Mouse (Mus musculus) ES-CJ7 (cell line): ENCODE measurements around the gene Gzma.
A peak's percentile ranks its signal among the peaks of the same experiment; 100 is the strongest.

Source experiments
- DNase-seq: peaks from one replicate; pipeline ENCODE4 v3.0.0; 2011; ENCODE audit warnings: low read depth, low spot score

The Gzma gene

GRCm38 (mm10) chr13:113100879-113101278 is at the start of gene Gzma:
Gene Gzma, minus strand, starts transcription at chr13:113100981.
- no peak for DNase-seq

GRCm38 (mm10) chr13:113139597-113139996 is 38.8 kb upstream of the Gzma start:
- DNase-seq = no peak

- DNase-seq = no peak
Measured at GRCm38 (mm10) chr13:113129974-113130373, 29.2 kb upstream of the Gzma start.

DNA sequence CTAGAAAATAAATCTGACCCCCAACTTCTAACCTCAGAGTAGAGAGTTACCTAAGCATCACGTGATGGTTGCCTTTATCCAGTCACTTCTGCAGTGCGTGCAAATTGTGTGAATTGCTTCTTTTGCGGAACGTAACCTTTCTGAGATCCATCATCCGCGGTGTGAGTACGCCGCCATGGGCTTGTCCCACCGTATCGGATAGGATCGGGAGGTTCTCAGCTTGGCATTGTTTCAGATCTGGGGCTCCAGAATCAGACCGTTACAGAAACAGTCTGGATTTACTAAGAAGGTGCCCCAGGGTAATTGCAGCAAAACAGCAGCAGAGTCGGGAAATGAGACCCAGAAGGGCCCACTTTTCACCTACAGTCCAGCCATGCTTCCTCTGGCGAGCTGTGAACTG is 20.5 kb upstream of the Gzma start:
- DNase-seq = no peak

GRCm38 (mm10) chr13:113120324-113121237 is 19.8 kb upstream of the Gzma start:
- DNase-seq = no peak

DNA sequence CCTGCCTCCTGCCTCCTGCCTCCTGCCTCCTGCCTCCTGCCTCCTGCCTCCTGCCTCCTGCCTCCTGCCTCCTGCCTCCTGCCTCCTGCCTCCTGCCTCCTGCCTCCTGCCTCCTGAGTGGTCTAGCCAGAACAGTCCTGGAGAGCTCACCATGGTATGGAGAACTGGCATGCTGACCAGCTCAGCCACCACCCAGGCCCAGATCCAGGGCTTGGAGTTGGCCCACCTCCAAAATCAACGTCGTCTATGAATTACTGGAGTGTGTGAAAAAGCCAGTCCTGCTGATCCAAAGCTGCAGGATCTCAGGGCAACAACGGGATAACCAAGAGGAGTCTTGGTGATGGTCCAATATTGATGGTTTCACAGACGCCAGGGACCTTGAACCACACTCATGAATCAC is 18.2 kb upstream of the Gzma start:
- DNase-seq = no peak

DNA sequence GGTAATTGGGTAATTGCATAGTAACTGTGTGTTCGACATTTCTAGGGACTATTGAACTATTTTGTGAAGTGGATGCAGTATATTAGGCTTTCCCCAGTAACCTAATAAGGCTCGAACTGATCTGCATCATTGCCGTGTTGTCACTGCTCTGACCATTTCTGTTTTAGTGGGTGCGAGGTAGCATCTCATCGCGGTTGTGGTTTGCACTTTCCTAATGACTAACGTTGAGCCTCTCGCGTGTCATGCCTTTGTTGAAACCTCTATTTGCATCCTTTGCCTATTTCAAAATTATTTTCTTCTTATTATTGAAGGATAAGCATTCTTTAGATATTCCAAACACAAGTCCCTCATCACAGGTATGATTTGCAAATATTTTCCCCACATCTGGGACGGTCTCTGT is 4.0 kb upstream of the Gzma start:
- DNase-seq = no peak

DNA sequence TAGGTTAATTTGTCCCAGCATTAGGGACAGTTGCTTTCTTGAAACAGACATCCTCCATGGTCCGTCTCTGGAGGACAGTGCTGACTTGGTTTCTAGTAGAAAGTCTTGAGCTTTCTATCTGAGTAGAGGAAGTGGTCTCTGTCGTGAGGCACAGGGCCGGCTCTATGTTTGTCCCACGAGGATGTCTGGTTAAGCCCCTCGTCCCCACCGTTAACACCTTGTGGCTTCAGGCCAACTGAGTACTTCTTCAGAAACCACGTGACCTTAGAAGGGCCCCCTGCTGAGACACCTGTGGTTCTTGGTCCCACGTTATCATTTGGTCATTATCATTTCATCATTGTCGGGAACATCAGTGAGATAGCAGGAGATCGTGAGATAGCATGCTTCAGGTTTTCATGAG is 1.0 kb upstream of the Gzma start:
- no peak for DNase-seq

GRCm38 (mm10) chr13:113098406-113098805 is 2.4 kb downstream of the Gzma start:
- DNase-seq = no peak

- DNase-seq = no peak
Measured at GRCm38 (mm10) chr13:113097011-113097410, 3.8 kb downstream of the Gzma start.

DNA sequence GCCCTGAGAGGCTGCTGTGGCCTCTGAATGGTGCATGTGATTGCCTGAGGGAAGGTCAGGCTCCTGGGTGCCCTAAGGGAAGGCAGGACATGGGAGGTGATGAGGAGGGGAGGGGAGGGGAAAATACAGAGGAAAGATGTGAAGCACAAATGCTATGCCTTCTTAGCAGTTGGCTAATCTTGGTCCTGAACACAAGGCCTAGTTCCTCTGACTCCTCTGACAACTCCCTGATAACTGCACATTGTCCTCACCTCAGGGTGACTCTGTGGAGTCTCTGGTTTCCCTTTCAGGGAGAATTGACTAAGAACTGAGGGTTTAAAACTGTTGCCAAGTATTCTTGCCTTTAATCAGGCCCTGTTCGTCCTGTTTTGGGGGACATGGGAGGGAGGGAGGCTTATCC is 6.2 kb downstream of the Gzma start:
- no peak for DNase-seq

DNA sequence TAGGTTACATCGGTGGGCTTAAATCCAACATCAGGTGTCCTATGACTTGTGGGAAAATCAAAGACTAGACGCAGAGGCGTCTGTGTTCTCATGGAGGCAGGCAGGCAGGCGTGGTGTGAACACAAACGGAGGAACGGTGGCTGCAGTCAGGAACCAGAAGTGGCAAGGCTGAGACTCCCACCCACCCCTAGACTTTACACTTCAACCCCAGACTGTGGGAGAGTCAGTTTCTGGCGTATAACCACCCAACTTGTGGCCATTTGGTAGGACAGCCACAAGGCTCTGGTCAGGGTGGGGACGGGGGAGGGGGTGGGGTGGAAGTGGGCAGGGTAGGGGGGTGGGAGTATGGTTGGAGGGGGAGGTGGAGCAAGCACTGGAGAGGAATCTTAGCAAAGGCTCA is 10.3 kb downstream of the Gzma start:
- no peak for DNase-seq

- no peak for DNase-seq
Measured at GRCm38 (mm10) chr13:113087226-113088017, 13.4 kb downstream of the Gzma start.

DNA sequence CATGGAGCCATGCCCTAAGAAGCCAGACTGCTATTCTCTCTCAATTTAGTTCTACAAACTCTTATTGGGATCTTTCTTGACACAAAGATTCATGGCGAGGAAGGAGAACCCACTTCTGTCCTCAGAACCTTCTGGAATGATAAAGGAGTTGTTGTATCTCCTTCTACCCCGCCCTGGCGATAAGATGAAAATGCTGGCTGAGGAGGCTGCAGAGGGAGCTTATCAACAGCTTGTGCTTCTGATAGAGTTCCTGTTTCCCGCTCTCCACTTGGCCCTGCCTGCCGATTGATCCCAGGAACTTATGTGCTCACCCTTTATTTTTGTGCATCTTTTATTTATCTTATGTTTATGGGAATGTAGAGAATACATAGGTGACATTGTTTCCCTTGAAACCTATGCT is 16.0 kb downstream of the Gzma start:
- DNase-seq = no peak

DNA sequence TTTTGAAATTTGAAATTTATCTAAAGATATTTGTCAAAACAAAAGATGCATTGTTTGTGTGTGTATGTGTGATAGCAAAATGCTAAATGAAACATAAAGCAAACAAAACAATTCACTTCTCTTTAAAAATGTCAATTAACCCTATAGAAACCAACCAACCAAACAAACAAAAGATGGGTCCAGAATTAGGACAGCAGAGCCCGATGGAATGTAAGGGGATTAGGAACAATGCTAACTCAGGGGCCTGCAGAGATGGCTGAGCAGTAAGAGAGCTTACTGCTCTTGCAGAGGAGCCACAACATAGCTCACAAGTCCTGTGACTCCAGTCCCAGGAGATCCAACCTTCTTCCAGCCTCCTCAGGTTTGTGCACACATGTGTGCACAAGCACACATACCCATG is 18.7 kb downstream of the Gzma start:
- DNase-seq = no peak

DNA sequence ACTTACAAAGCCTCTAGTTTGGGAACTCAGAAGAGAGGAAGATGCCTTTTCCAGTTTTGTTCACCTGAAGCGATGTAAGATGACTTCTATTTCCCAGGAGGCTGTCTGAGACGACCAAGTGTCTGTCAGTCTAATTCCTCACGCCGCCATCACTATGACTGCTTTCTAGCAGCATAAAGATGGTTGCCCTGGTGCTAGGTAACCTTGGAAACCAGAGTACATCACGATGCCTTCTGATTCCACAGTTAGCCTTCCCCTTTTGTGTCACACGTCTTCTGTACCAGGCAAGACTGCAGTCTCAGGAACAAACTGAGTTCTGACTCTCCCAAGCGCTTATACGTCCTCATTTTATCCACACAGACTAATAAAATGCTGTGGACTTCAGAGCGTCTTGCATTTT is 21.8 kb downstream of the Gzma start:
- DNase-seq = no peak

DNA sequence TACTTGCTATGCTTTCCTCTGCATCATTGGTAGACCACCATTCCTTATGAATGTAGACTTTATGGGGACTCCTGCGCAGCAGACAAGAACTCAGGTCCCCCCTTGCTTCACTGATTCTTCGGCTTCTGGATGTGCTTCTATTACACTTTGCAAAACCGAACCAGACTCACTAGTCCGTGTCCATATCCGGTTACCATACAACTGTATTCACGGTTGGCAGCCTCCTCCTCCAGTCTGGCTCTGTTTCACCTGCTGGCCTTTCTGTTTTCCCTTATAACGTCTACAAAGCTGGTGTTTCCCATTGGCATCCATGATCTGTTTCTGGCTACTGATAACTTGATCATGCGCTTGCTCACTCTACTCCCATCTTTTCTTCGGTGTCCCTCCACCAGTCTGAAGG is 36.2 kb downstream of the Gzma start:
- DNase-seq = no peak

- DNase-seq = no peak
Measured at GRCm38 (mm10) chr13:113061746-113062145, 39.0 kb downstream of the Gzma start.

GRCm38 (mm10) chr13:113055826-113056225 is 45.0 kb downstream of the Gzma start:
- no peak for DNase-seq

DNA sequence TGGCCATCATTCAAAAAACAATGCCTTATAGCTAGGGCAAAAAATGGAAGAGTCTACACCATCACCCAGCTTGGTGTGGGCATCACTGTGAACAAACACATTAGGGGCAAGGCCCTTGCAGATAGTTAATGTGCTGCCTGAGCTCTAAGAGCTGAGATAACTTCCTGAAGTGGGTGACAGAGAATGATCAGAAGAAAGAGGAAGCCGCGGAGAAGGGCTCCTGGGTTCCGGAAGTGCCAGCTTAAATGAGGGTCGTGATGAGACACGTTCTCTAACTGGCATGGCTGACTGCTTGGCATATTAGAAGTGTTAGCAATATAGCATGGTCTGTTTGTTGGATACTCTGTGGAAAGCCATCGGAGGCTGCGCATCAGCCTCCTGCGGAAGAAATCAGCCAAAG is 46.6 kb downstream of the Gzma start:
- DNase-seq = no peak

DNA sequence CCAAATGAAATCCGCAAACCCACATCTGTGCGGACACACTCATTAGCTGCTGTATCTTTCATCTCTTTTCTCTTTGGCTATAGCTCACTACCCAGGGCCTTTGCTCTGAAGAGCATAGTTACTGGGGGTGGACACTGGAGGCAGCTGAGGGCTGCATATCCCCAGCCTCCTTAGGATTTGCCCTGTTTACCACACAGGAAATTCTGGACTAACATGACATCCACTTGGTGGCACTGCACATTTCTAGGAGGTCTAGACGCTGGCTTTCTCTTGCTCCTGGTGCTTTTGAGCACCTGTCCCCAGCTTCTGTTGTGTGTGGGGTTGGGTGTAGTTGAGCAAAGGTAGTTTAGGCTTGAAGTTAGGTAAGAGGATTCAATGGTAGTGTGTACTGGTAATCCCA is 53.1 kb downstream of the Gzma start:
- DNase-seq = peak; percentile 14

DNA sequence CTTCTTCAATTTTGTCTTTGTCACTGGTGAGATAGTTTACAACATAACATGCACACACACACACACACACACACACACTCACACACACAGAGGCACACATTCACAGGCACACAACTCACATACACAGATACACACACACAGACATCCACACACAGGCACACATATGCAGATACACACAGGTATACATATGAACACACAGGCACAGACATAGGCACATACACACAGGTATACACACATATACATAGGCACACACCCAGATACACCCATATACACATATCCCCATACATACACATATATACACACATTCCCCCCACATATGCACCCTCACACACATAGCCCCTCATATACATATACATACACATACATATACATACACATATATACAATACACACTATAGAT is 53.8 kb downstream of the Gzma start:
- no peak for DNase-seq
